Mouse (Mus musculus): ENCODE results near the gene Txnrd3. TPM values are rescaled to one million over a fixed set of nuclear protein-coding genes. Genes with fewer than 3 reads are reported as not detected.

The Txnrd3 gene
- 10.9 and 11.6 TPM in 2 replicates for polyA plus RNA-seq (2016; fragmentation: Nextera tagmentation; extraction: Ambion mirVana)

- under 1% methylated on average over 51 of the region's 51 CpGs for WGBS
- ATAC-seq (ENCODE audit: low FRiP score, low read depth), result peak; percentile 92
- H3K27ac ChIP-seq, result peak within 1 kb of the TSS; percentile 76
These were observed at the start of gene Txnrd3 for GRCm38 (mm10) chr6:89643798-89644270. TSS of gene Txnrd3 (plus strand) at chr6:89643988.

GRCm38 (mm10) chr6:89595018-89595776, 48.6 kb upstream of the Txnrd3 start, which contains the start of gene Chchd6:
TSS of gene Chchd6 (minus strand) at chr6:89595652.
- Histone ChIP-seq H3K27me3 (replicated peaks) (no peaks in the 10 kb centered on the region), H3K27ac (no peak within 1 kb of the TSS)
- under 1% methylated on average over 56 of the region's 56 CpGs for WGBS

More at GRCm38 (mm10) chr6:89643798-89644270, at the start of gene Txnrd3:
- Histone ChIP-seq H3K36me3 (no peaks in the 10 kb centered on the region), H3K4me3 (peak within 1 kb of the TSS; percentile 68), H3K4me2 (replicated peaks) (peak within 1 kb of the TSS; percentile 86), H3K9ac (peak within 1 kb of the TSS; percentile 63), H3K4me1 (0 out of 2 replicates have a peak, but pooled peaks cover 3% of the 10 kb centered on the region), H3K9me3 (no peaks in the 10 kb centered on the region), H3K27me3 (replicated peaks) (no peaks in the 10 kb centered on the region)

GRCm38 (mm10) chr6:89595777-89596146, 48.0 kb upstream of the Txnrd3 start:
- peak overlapping the region; percentile 80 for H3K4me2 ChIP-seq (replicated peaks)
- 0 out of 2 replicates have a peak overlapping the region, but pooled peaks have one; percentile 71 for H3K4me3 ChIP-seq
- 34% methylated on average over 5 of the region's 5 CpGs for WGBS
- ATAC-seq (ENCODE audit: low FRiP score, low read depth), result peak; percentile 59; the same call in 1 of the 2 replicates
- H3K9ac ChIP-seq, result no peak overlapping the region
- H3K27me3 ChIP-seq (replicated peaks), result no peaks in the 10 kb centered on the region
- peaks cover 3% of the 10 kb centered on the region; the same call in 1 of the 2 replicates for H3K4me1 ChIP-seq
- peaks cover 3% of the 10 kb centered on the region; the same call in 1 of the 2 replicates for H3K9me3 ChIP-seq
- H3K36me3 ChIP-seq, result no peaks in the 10 kb centered on the region
- H3K27ac ChIP-seq, result no peak overlapping the region

More at GRCm38 (mm10) chr6:89595018-89595776, 48.6 kb upstream of the Txnrd3 start, which contains the start of gene Chchd6:
- Histone ChIP-seq H3K36me3 (no peaks in the 10 kb centered on the region), H3K4me1 (peaks cover 3% of the 10 kb centered on the region; the same call in 1 of the 2 replicates), H3K4me2 (replicated peaks) (peak within 1 kb of the TSS; percentile 80), H3K9me3 (peaks cover 3% of the 10 kb centered on the region; the same call in 1 of the 2 replicates), H3K4me3 (peak within 1 kb of the TSS; percentile 71), H3K9ac (peak within 1 kb of the TSS; percentile 70)
- peak; percentile 99 for ATAC-seq (ENCODE audit: low FRiP score, low read depth)

- Histone ChIP-seq H3K4me3 (no peak overlapping the region), H3K9ac (no peak overlapping the region), H3K9me3 (peaks cover 3% of the 10 kb centered on the region; the same call in 1 of the 2 replicates), H3K4me2 (replicated peaks) (no peak overlapping the region), H3K36me3 (no peaks in the 10 kb centered on the region), H3K27me3 (replicated peaks) (no peaks in the 10 kb centered on the region), H3K27ac (no peak overlapping the region), H3K4me1 (peaks cover 3% of the 10 kb centered on the region; the same call in 1 of the 2 replicates)
- no peak for ATAC-seq (ENCODE audit: low FRiP score, low read depth)
- 90% methylated on average over 1 of the region's 1 CpGs for WGBS
These were observed 47.3 kb upstream of the Txnrd3 start for GRCm38 (mm10) chr6:89596510-89596909.

GRCm38 (mm10) chr6:89606096-89606495, 37.7 kb upstream of the Txnrd3 start:
- no peaks in the 10 kb centered on the region for H3K27me3 ChIP-seq (replicated peaks)

GRCm38 (mm10) chr6:89607999-89608398, 35.8 kb upstream of the Txnrd3 start:
- 50% methylated on average over 4 of the region's 4 CpGs for WGBS
- Histone ChIP-seq H3K4me3 (no peak overlapping the region), H3K27me3 (replicated peaks) (no peaks in the 10 kb centered on the region), H3K9ac (no peak overlapping the region), H3K4me2 (replicated peaks) (no peak overlapping the region), H3K27ac (no peak overlapping the region), H3K4me1 (peaks cover 2% of the 10 kb centered on the region; the same call in 1 of the 2 replicates), H3K36me3 (no peaks in the 10 kb centered on the region), H3K9me3 (no peaks in the 10 kb centered on the region)
- no peak for ATAC-seq (ENCODE audit: low FRiP score, low read depth)

More at GRCm38 (mm10) chr6:89606096-89606495, 37.7 kb upstream of the Txnrd3 start:
- Histone ChIP-seq H3K9ac (no peak overlapping the region), H3K4me1 (no peaks in the 10 kb centered on the region), H3K27ac (no peak overlapping the region), H3K4me2 (replicated peaks) (no peak overlapping the region), H3K9me3 (no peaks in the 10 kb centered on the region), H3K36me3 (no peaks in the 10 kb centered on the region), H3K4me3 (no peak overlapping the region)
- no peak for ATAC-seq (ENCODE audit: low FRiP score, low read depth)
- WGBS, result 52% methylated on average over 3 of the region's 3 CpGs

GRCm38 (mm10) chr6:89613336-89614106, 30.3 kb upstream of the Txnrd3 start:
- H3K4me2 ChIP-seq (replicated peaks), result no peak overlapping the region; the same call in 1 of the 2 replicates
- H3K4me3 ChIP-seq, result no peak overlapping the region
- 27% methylated on average over 15 of the region's 15 CpGs for WGBS
- peak; percentile 87 for ATAC-seq (ENCODE audit: low FRiP score, low read depth)
- H3K27me3 ChIP-seq (replicated peaks), result no peaks in the 10 kb centered on the region
- no peaks in the 10 kb centered on the region for H3K36me3 ChIP-seq
- H3K9ac ChIP-seq, result 0 out of 2 replicates have a peak overlapping the region, but pooled peaks have one; percentile 5
- H3K27ac ChIP-seq, result peak overlapping the region; percentile 77
- H3K9me3 ChIP-seq, result no peaks in the 10 kb centered on the region
- peaks cover 32% of the 10 kb centered on the region for H3K4me1 ChIP-seq

GRCm38 (mm10) chr6:89614107-89614471, 29.7 kb upstream of the Txnrd3 start:
- H3K4me3 ChIP-seq, result no peak overlapping the region
- no peaks in the 10 kb centered on the region for H3K9me3 ChIP-seq
- H3K27ac ChIP-seq, result peak overlapping the region; percentile 77
- peaks cover 32% of the 10 kb centered on the region for H3K4me1 ChIP-seq
- no peak; the same call in none of the 2 replicates for ATAC-seq (ENCODE audit: low FRiP score, low read depth)
- no peak overlapping the region for H3K4me2 ChIP-seq (replicated peaks)
- no peaks in the 10 kb centered on the region for H3K27me3 ChIP-seq (replicated peaks)
- 23% methylated on average over 2 of the region's 2 CpGs for WGBS
- H3K9ac ChIP-seq, result 0 out of 2 replicates have a peak overlapping the region, but pooled peaks have one; percentile 5
- no peaks in the 10 kb centered on the region for H3K36me3 ChIP-seq

- no peaks in the 10 kb centered on the region for H3K9me3 ChIP-seq
- peaks cover 32% of the 10 kb centered on the region for H3K4me1 ChIP-seq
- no peak overlapping the region for H3K4me2 ChIP-seq (replicated peaks)
- no peak overlapping the region for H3K9ac ChIP-seq
- H3K36me3 ChIP-seq, result no peaks in the 10 kb centered on the region
- WGBS, result 80% methylated on average over 7 of the region's 7 CpGs
- H3K27me3 ChIP-seq (replicated peaks), result no peaks in the 10 kb centered on the region
- ATAC-seq (ENCODE audit: low FRiP score, low read depth), result no peak
- no peak overlapping the region for H3K4me3 ChIP-seq
- H3K27ac ChIP-seq, result peak overlapping the region; percentile 77; the same call in 1 of the 2 replicates
These were observed 29.0 kb upstream of the Txnrd3 start for GRCm38 (mm10) chr6:89614596-89615372.

- Histone ChIP-seq H3K9ac (no peak overlapping the region), H3K27me3 (replicated peaks) (no peaks in the 10 kb centered on the region), H3K27ac (no peak overlapping the region), H3K4me2 (replicated peaks) (no peak overlapping the region), H3K9me3 (no peaks in the 10 kb centered on the region), H3K4me3 (no peak overlapping the region), H3K4me1 (peaks cover 32% of the 10 kb centered on the region), H3K36me3 (no peaks in the 10 kb centered on the region)
- ATAC-seq (ENCODE audit: low FRiP score, low read depth), result no peak
- 25% methylated on average over 7 of the region's 7 CpGs for WGBS
These were observed 28.4 kb upstream of the Txnrd3 start for GRCm38 (mm10) chr6:89615373-89615755.

- 87% methylated on average over 3 of the region's 3 CpGs for WGBS
- Histone ChIP-seq H3K4me3 (no peak overlapping the region), H3K4me2 (replicated peaks) (no peak overlapping the region), H3K9ac (no peak overlapping the region), H3K9me3 (no peaks in the 10 kb centered on the region), H3K36me3 (no peaks in the 10 kb centered on the region), H3K27ac (no peak overlapping the region), H3K4me1 (no peaks in the 10 kb centered on the region), H3K27me3 (replicated peaks) (no peaks in the 10 kb centered on the region)
- ATAC-seq (ENCODE audit: low FRiP score, low read depth), result no peak
These were observed 21.1 kb upstream of the Txnrd3 start for GRCm38 (mm10) chr6:89622647-89623046.
